12 mouse cellular contexts compared by ENCODE assay signal in the genomic region with DNA sequence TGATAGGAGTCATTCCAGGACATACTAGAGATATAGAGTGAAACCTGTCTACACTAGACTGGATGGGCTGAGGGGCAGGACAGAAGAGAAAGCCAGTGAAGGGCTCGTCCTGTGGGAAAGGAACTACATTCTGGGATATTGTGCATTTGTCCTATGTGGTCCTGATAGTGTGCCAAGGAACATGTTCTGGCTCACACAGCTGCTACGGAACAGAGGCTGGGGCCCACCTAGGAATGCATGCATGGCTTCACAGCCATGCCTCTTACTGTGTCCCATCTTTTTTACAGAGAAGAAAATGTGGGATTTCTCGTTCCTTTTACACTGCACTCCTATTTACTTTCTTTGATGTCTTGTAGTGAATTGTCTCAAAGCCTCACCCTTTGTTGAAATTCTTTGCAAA.
DNase-seq lines count a peak whose midpoint lies in the region; ATAC-seq lines count a peak whose summit lies in the region.
"Had no signal": no experiment of that assay in that cellular context is flagged by ENCODE, and none has a peak within 500 bp of the region (broad histone marks: within the 10 kb centered on the region; RNA-seq: fewer than 3 reads in every experiment).

No protein-coding gene starts in this region.

- H3K9ac ChIP-seq in heart, embryonic 14.5 days (ENCODE audit: low read length): no peak overlapping the region
- no peak overlapping the region for H3K9ac ChIP-seq in lung, embryonic 16.5 days (ENCODE audit: low read length)
- H3K9ac ChIP-seq: hindbrain, embryonic 15.5 days; liver, embryonic 13.5 days had no signal

- no peaks in the 10 kb centered on the region for H3K9me3 ChIP-seq in heart, embryonic 14.5 days (ENCODE audit: control insufficient read depth, low read length)
- no peaks in the 10 kb centered on the region for H3K9me3 ChIP-seq in lung, embryonic 16.5 days (ENCODE audit: control insufficient read depth, low read length)
- H3K9me3 ChIP-seq: hindbrain, embryonic 15.5 days; liver, embryonic 13.5 days had no signal

- ATAC-seq in heart, embryonic 14.5 days (ENCODE audit: insufficient number of reproducible peaks, insufficient read depth, low FRiP score, low read depth): no peak
- no peak for ATAC-seq in lung, embryonic 16.5 days (ENCODE audit: low read depth)

- no peak overlapping the region for H3K4me3 ChIP-seq in heart, embryonic 14.5 days (ENCODE audit: control insufficient read depth in 1 of 2, insufficient read depth in 1 of 2, low read depth in 1 of 2, low read length in 2 of 2)
- H3K4me3 ChIP-seq in lung, embryonic 16.5 days (ENCODE audit: low read length): no peak overlapping the region
- H3K4me3 ChIP-seq: hindbrain, embryonic 15.5 days; liver, embryonic 13.5 days had no signal

- 41% methylated on average over 3 of the region's 3 CpGs for WGBS in heart, embryonic 14.5 days
- 70% methylated on average over 3 of the region's 3 CpGs for WGBS in lung, embryonic 16.5 days

- peak; percentile 21 for DNase-seq in cerebellum, adult 11-12 months
- no peak for DNase-seq in cerebellum, postnatal 14 days
- DNase-seq in heart, adult 18-20 months: no peak
- DNase-seq in lung, postnatal 25 days (ENCODE audit: low spot score): no peak
- no peak for DNase-seq in embryo, embryonic 9.5 days (ENCODE audit: extremely low spot score)
- DNase-seq in gastrocnemius, adult 8-10 months (ENCODE audit: low spot score in 2 of 2): no peak
- DNase-seq: adrenal gland, postnatal 25 days; kidney, postnatal 36 days; liver, embryonic 13.5 days had no signal

- no peaks in the 10 kb centered on the region for H3K27me3 ChIP-seq in heart, embryonic 14.5 days (ENCODE audit: control insufficient read depth, insufficient read depth, low read length)
- H3K27me3 ChIP-seq in lung, embryonic 16.5 days (ENCODE audit: control insufficient read depth, insufficient read depth, low read depth, low read length): no peaks in the 10 kb centered on the region
- H3K27me3 ChIP-seq: hindbrain, embryonic 15.5 days; liver, embryonic 13.5 days had no signal

- no peak overlapping the region for H3K4me2 ChIP-seq in heart, embryonic 14.5 days (ENCODE audit: low read length)
- no peak overlapping the region for H3K4me2 ChIP-seq in lung, embryonic 16.5 days (ENCODE audit: low read depth, low read length)
- H3K4me2 ChIP-seq: hindbrain, embryonic 15.5 days; liver, embryonic 13.5 days had no signal

- H3K27ac ChIP-seq in heart, embryonic 14.5 days (replicated peaks in 1 of 2; ENCODE audit: control insufficient read depth in 1 of 2, insufficient read depth in 1 of 2, low read depth in 2 of 2, low read length in 2 of 2): peak overlapping the region; percentile 70 to 80
- H3K27ac ChIP-seq in lung, embryonic 16.5 days (ENCODE audit: low read length): 0 out of 2 replicates have a peak overlapping the region, but pooled peaks have one; percentile 2
- H3K27ac ChIP-seq: hindbrain, embryonic 15.5 days; liver, embryonic 13.5 days had no signal

- no peaks in the 10 kb centered on the region for H3K36me3 ChIP-seq in heart, embryonic 14.5 days (ENCODE audit: control insufficient read depth, insufficient read depth, low read length)
- no peaks in the 10 kb centered on the region for H3K36me3 ChIP-seq in lung, embryonic 16.5 days (ENCODE audit: control insufficient read depth, insufficient read depth, low read length)
- H3K36me3 ChIP-seq: hindbrain, embryonic 15.5 days; liver, embryonic 13.5 days had no signal

- peaks cover 10 to 19% of the 10 kb centered on the region in 2 experiments for H3K4me1 ChIP-seq in heart, embryonic 14.5 days (ENCODE audit: control insufficient read depth in 2 of 2, insufficient read depth in 2 of 2, low read length in 2 of 2)
- H3K4me1 ChIP-seq in lung, embryonic 16.5 days (replicated peaks; ENCODE audit: control insufficient read depth, insufficient read depth, low read length): peaks cover 9% of the 10 kb centered on the region
- H3K4me1 ChIP-seq: liver, embryonic 13.5 days had no signal
